Mouse (Mus musculus) naive thymus-derived CD4-positive, alpha-beta T cell, adult 2 months (primary cell): ENCODE results near the gene C3.

Experiments
- DNase-seq: peaks from one replicate; pipeline ENCODE4 v3.0.0-alpha.2; 2011; ENCODE audit warnings: low read depth

C3 gene

GRCm38 (mm10) chr17:57228014-57228413 is at the start of gene C3:
Gene C3 (minus strand): TSS chr17:57228136.
- no peak for DNase-seq

- DNase-seq = peak; percentile 92
Observed at GRCm38 (mm10) chr17:57276634-57277121, 48.7 kb upstream of the C3 start.

- no peak for DNase-seq
Observed at GRCm38 (mm10) chr17:57275997-57276351, 48.0 kb upstream of the C3 start.

GRCm38 (mm10) chr17:57275111-57275996 is 47.4 kb upstream of the C3 start:
- peak; percentile 94 for DNase-seq

- no peak for DNase-seq
Observed at GRCm38 (mm10) chr17:57274686-57275085, 46.8 kb upstream of the C3 start.

GRCm38 (mm10) chr17:57273846-57274245 is 45.9 kb upstream of the C3 start:
- DNase-seq = no peak

GRCm38 (mm10) chr17:57271301-57271700 is 43.4 kb upstream of the C3 start:
- no peak for DNase-seq

GRCm38 (mm10) chr17:57267556-57268126 is 39.7 kb upstream of the C3 start:
- no peak for DNase-seq

GRCm38 (mm10) chr17:57264972-57265945 is 37.3 kb upstream of the C3 start:
- no peak for DNase-seq

- no peak for DNase-seq
Observed at GRCm38 (mm10) chr17:57264164-57264563, 36.2 kb upstream of the C3 start.

GRCm38 (mm10) chr17:57262901-57263550 is 35.1 kb upstream of the C3 start:
- no peak for DNase-seq

- no peak for DNase-seq
Observed at GRCm38 (mm10) chr17:57261796-57262195, 33.9 kb upstream of the C3 start.

- DNase-seq = no peak
Observed at GRCm38 (mm10) chr17:57261286-57261685, 33.4 kb upstream of the C3 start.

GRCm38 (mm10) chr17:57260351-57260750 is 32.4 kb upstream of the C3 start:
- DNase-seq = no peak

GRCm38 (mm10) chr17:57259742-57260141 is 31.8 kb upstream of the C3 start:
- DNase-seq = no peak

GRCm38 (mm10) chr17:57258191-57258590 is 30.3 kb upstream of the C3 start:
- DNase-seq = no peak

- DNase-seq = no peak
Observed at GRCm38 (mm10) chr17:57256921-57257485, 29.1 kb upstream of the C3 start.

GRCm38 (mm10) chr17:57255354-57255753 is 27.4 kb upstream of the C3 start:
- DNase-seq = no peak

- no peak for DNase-seq
Observed at GRCm38 (mm10) chr17:57253306-57253705, 25.4 kb upstream of the C3 start.

- no peak for DNase-seq
Observed at GRCm38 (mm10) chr17:57251431-57251830, 23.5 kb upstream of the C3 start.

GRCm38 (mm10) chr17:57250461-57251160 is 22.7 kb upstream of the C3 start:
- peak; percentile 32 for DNase-seq
